Mouse (Mus musculus) CH12.LX (cell line): ENCODE data around the gene Mms19.

Source experiments
- CHD1 ChIP-seq: IDR thresholded peaks from 2 replicates; pipeline ENCODE4 v1.6.1; 2012; ENCODE audit warnings: low read depth, low read length, improper control_type of control experiment, inconsistent platforms
- ETS1 ChIP-seq: conservative IDR thresholded peaks from 2 replicates; pipeline ENCODE4 v1.6.1; 2012; ENCODE audit warnings: low read depth, mild to moderate bottlenecking, inconsistent platforms, low read length, improper control_type of control experiment, moderate library complexity

DNA sequence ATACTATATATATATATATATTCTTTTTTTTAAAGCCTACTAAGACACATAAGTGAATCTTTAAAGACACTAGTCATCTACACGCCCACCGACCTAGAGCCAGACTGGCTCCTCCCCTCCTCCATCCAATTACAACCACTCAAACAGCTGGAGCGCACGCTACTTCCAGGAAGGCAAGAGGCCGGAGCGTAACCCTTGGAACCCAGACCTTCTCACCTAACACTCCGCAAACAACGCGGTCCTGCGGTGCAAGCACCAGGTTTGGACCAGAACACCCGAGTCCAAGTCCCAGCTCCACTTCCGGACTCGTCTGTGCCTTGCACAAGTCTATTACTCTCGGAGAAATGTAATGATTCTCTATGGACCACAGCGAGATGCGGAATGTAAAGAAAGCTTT is 537 bp downstream of the Mms19 start:
- TF ChIP-seq ETS1 (no peak), CHD1 (no peak)
